Mouse (Mus musculus): ENCODE results near the gene Sdccag8. TPM values are rescaled to one million over a fixed set of nuclear protein-coding genes. Genes with fewer than 3 reads are reported as not detected.

The Sdccag8 gene
- polyA plus RNA-seq, 1 experiment from 2014 or later: 6.4 TPM

GRCm38 (mm10) chr1:176877756-176878155 is 63.3 kb downstream of the Sdccag8 start:
- Histone ChIP-seq H3K27ac (replicated peaks) (no peak overlapping the region), H3K9ac (ENCODE audit: low read length) (no peak overlapping the region), H3K27me3 (ENCODE audit: control insufficient read depth, insufficient read depth, low read length) (no peaks in the 10 kb centered on the region), H3K4me2 (replicated peaks; ENCODE audit: low read depth) (no peak overlapping the region), H3K9me3 (ENCODE audit: control insufficient read depth, low read length) (no peaks in the 10 kb centered on the region), H3K4me3 (ENCODE audit: low read depth, low read length) (no peak overlapping the region), H3K4me1 (replicated peaks; ENCODE audit: control insufficient read depth, insufficient read depth) (no peaks in the 10 kb centered on the region), H3K36me3 (ENCODE audit: control insufficient read depth, insufficient read depth, low read length) (no peaks in the 10 kb centered on the region)
- DNase-seq (ENCODE audit: low spot score) (no peak), ATAC-seq (ENCODE audit: low FRiP score, low TSS enrichment) (no peak)
- WGBS: 38% methylated on average over 3 of the region's 3 CpGs
- TF ChIP-seq CTCF (IDR thresholded peaks at IDR 0.05; ENCODE audit: low read depth): peak; percentile 93
- TF ChIP-seq EP300 (optimal IDR thresholded peaks at IDR 0.05): no peak

GRCm38 (mm10) chr1:176879005-176879404 is 64.5 kb downstream of the Sdccag8 start:
- no peak for ATAC-seq (ENCODE audit: low FRiP score, low TSS enrichment)
- no peak overlapping the region for H3K9ac ChIP-seq (ENCODE audit: low read length)
- H3K36me3 ChIP-seq (ENCODE audit: control insufficient read depth, insufficient read depth, low read length): no peaks in the 10 kb centered on the region

GRCm38 (mm10) chr1:176879614-176880013 is 65.2 kb downstream of the Sdccag8 start:
- H3K27me3 ChIP-seq (ENCODE audit: control insufficient read depth, insufficient read depth, low read length): no peaks in the 10 kb centered on the region
- H3K4me1 ChIP-seq (replicated peaks; ENCODE audit: control insufficient read depth, insufficient read depth): no peaks in the 10 kb centered on the region
- WGBS: 76% methylated on average over 6 of the region's 6 CpGs
- H3K27ac ChIP-seq (replicated peaks): no peak overlapping the region
- H3K4me3 ChIP-seq (ENCODE audit: low read depth, low read length): no peak overlapping the region
- no peak overlapping the region for H3K4me2 ChIP-seq (replicated peaks; ENCODE audit: low read depth)
- ATAC-seq (ENCODE audit: low FRiP score, low TSS enrichment) (no peak), DNase-seq (ENCODE audit: low spot score) (no peak)
- H3K9me3 ChIP-seq (ENCODE audit: control insufficient read depth, low read length): no peaks in the 10 kb centered on the region
- no peaks in the 10 kb centered on the region for H3K36me3 ChIP-seq (ENCODE audit: control insufficient read depth, insufficient read depth, low read length)
- H3K9ac ChIP-seq (ENCODE audit: low read length): no peak overlapping the region
- TF ChIP-seq EP300 (optimal IDR thresholded peaks at IDR 0.05): no peak
- TF ChIP-seq CTCF (IDR thresholded peaks at IDR 0.05; ENCODE audit: low read depth): no peak

More at GRCm38 (mm10) chr1:176879005-176879404, 64.5 kb downstream of the Sdccag8 start:
- DNase-seq (ENCODE audit: low spot score): no peak
- no peak overlapping the region for H3K4me3 ChIP-seq (ENCODE audit: low read depth, low read length)
- no peaks in the 10 kb centered on the region for H3K9me3 ChIP-seq (ENCODE audit: control insufficient read depth, low read length)
- WGBS: 63% methylated on average over 2 of the region's 2 CpGs
- H3K4me1 ChIP-seq (replicated peaks; ENCODE audit: control insufficient read depth, insufficient read depth): no peaks in the 10 kb centered on the region
- H3K4me2 ChIP-seq (replicated peaks; ENCODE audit: low read depth): no peak overlapping the region
- no peaks in the 10 kb centered on the region for H3K27me3 ChIP-seq (ENCODE audit: control insufficient read depth, insufficient read depth, low read length)
- H3K27ac ChIP-seq (replicated peaks): no peak overlapping the region
- peak; percentile 65 for TF ChIP-seq CTCF (IDR thresholded peaks at IDR 0.05; ENCODE audit: low read depth)
- no peak for TF ChIP-seq EP300 (optimal IDR thresholded peaks at IDR 0.05)

GRCm38 (mm10) chr1:176880101-176880500 is 65.6 kb downstream of the Sdccag8 start:
- no peaks in the 10 kb centered on the region for H3K4me1 ChIP-seq (replicated peaks; ENCODE audit: control insufficient read depth, insufficient read depth)
- ATAC-seq (ENCODE audit: low FRiP score, low TSS enrichment): no peak
- H3K4me3 ChIP-seq (ENCODE audit: low read depth, low read length): no peak overlapping the region
- no peak overlapping the region for H3K27ac ChIP-seq (replicated peaks)
- H3K9ac ChIP-seq (ENCODE audit: low read length): no peak overlapping the region
- TF ChIP-seq CTCF (IDR thresholded peaks at IDR 0.05; ENCODE audit: low read depth) (no peak), EP300 (optimal IDR thresholded peaks at IDR 0.05) (no peak)
- no peak overlapping the region for H3K4me2 ChIP-seq (replicated peaks; ENCODE audit: low read depth)
- no peaks in the 10 kb centered on the region for H3K9me3 ChIP-seq (ENCODE audit: control insufficient read depth, low read length)
- no peaks in the 10 kb centered on the region for H3K27me3 ChIP-seq (ENCODE audit: control insufficient read depth, insufficient read depth, low read length)
- no peaks in the 10 kb centered on the region for H3K36me3 ChIP-seq (ENCODE audit: control insufficient read depth, insufficient read depth, low read length)
- DNase-seq (ENCODE audit: low spot score): no peak
- 66% methylated on average over 5 of the region's 5 CpGs for WGBS

- DNase-seq (ENCODE audit: low spot score) (no peak), ATAC-seq (ENCODE audit: low FRiP score, low TSS enrichment) (no peak)
- no peaks in the 10 kb centered on the region for H3K27me3 ChIP-seq (ENCODE audit: control insufficient read depth, insufficient read depth, low read length)
- no peaks in the 10 kb centered on the region for H3K4me1 ChIP-seq (replicated peaks; ENCODE audit: control insufficient read depth, insufficient read depth)
- no peak overlapping the region for H3K4me2 ChIP-seq (replicated peaks; ENCODE audit: low read depth)
- no peak for TF ChIP-seq EP300 (optimal IDR thresholded peaks at IDR 0.05)
- no peak for TF ChIP-seq CTCF (IDR thresholded peaks at IDR 0.05; ENCODE audit: low read depth)
- 76% methylated on average over 6 of the region's 6 CpGs for WGBS
- no peak overlapping the region for H3K27ac ChIP-seq (replicated peaks)
- H3K9ac ChIP-seq (ENCODE audit: low read length): no peak overlapping the region
- no peaks in the 10 kb centered on the region for H3K36me3 ChIP-seq (ENCODE audit: control insufficient read depth, insufficient read depth, low read length)
- H3K4me3 ChIP-seq (ENCODE audit: low read depth, low read length): no peak overlapping the region
- no peaks in the 10 kb centered on the region for H3K9me3 ChIP-seq (ENCODE audit: control insufficient read depth, low read length)
Measured at GRCm38 (mm10) chr1:176880943-176881342, 66.5 kb downstream of the Sdccag8 start.

GRCm38 (mm10) chr1:176885207-176885933 is 70.9 kb downstream of the Sdccag8 start:
- no peak for TF ChIP-seq EP300 (optimal IDR thresholded peaks at IDR 0.05)
- TF ChIP-seq CTCF (IDR thresholded peaks at IDR 0.05; ENCODE audit: low read depth): no peak
- H3K27ac ChIP-seq (replicated peaks): no peak overlapping the region
- ATAC-seq (ENCODE audit: low FRiP score, low TSS enrichment): no peak
- H3K36me3 ChIP-seq (ENCODE audit: control insufficient read depth, insufficient read depth, low read length): no peaks in the 10 kb centered on the region
- H3K27me3 ChIP-seq (ENCODE audit: control insufficient read depth, insufficient read depth, low read length): no peaks in the 10 kb centered on the region
- no peak overlapping the region for H3K4me3 ChIP-seq (ENCODE audit: low read depth, low read length)
- H3K9me3 ChIP-seq (ENCODE audit: control insufficient read depth, low read length): no peaks in the 10 kb centered on the region
- H3K4me1 ChIP-seq (replicated peaks; ENCODE audit: control insufficient read depth, insufficient read depth): no peaks in the 10 kb centered on the region
- WGBS: 86% methylated on average over 17 of the region's 17 CpGs
- H3K9ac ChIP-seq (ENCODE audit: low read length): no peak overlapping the region
- no peak overlapping the region for H3K4me2 ChIP-seq (replicated peaks; ENCODE audit: low read depth)
- DNase-seq (ENCODE audit: low spot score): no peak

All from stomach, postnatal 0 days (tissue).